Mouse (Mus musculus): ENCODE results near the gene Tnfrsf25. TPM values are rescaled to one million over a fixed set of nuclear protein-coding genes. Genes with fewer than 3 reads are reported as not detected.

The Tnfrsf25 gene
- polyA plus RNA-seq, 1 experiment from 2014 or later, result 1.2 TPM

Other genes starting within 250 kb of the Tnfrsf25 start
- 84.0 and 91.4 TPM in 2 replicates for gene Dnajc11, start 182.2 kb upstream of the Tnfrsf25 start, polyA plus RNA-seq (2016; fragmentation: Nextera tagmentation; extraction: Ambion mirVana)
- 32.2 and 36.2 TPM in 2 replicates for gene Thap3, start 126.9 kb upstream of the Tnfrsf25 start, polyA plus RNA-seq (2016; fragmentation: Nextera tagmentation; extraction: Ambion mirVana)
- 30.5 and 31.3 TPM in 2 replicates for gene Phf13, start 119.7 kb upstream of the Tnfrsf25 start, polyA plus RNA-seq (2016; fragmentation: Nextera tagmentation; extraction: Ambion mirVana)
- gene Klhl21, start 107.1 kb upstream of the Tnfrsf25 start, polyA plus RNA-seq (2016; fragmentation: Nextera tagmentation; extraction: Ambion mirVana), result 7.2 and 7.6 TPM in 2 replicates
- 17.8 and 20.4 TPM in 2 replicates for gene Zbtb48, start 88.3 kb upstream of the Tnfrsf25 start, polyA plus RNA-seq (2016; fragmentation: Nextera tagmentation; extraction: Ambion mirVana)
- gene Tas1r1, start 77.4 kb upstream of the Tnfrsf25 start, polyA plus RNA-seq (2016; fragmentation: Nextera tagmentation; extraction: Ambion mirVana), result 1.2 and 1.4 TPM in 2 replicates
- gene Nol9, start 76.6 kb upstream of the Tnfrsf25 start, polyA plus RNA-seq (2016; fragmentation: Nextera tagmentation; extraction: Ambion mirVana), result 33.5 and 34.8 TPM in 2 replicates
- 10.4 and 10.6 TPM in 2 replicates for gene Plekhg5, start 43.4 kb upstream of the Tnfrsf25 start, polyA plus RNA-seq (2016; fragmentation: Nextera tagmentation; extraction: Ambion mirVana)
- gene Espn, start 36.4 kb downstream of the Tnfrsf25 start, polyA plus RNA-seq (2016; fragmentation: Nextera tagmentation; extraction: Ambion mirVana), result 0.32 and 0.55 TPM in 2 replicates
- gene Hes2, start 42.9 kb downstream of the Tnfrsf25 start, polyA plus RNA-seq (2016; fragmentation: Nextera tagmentation; extraction: Ambion mirVana), result 0.24 and 1.7 TPM in 2 replicates
- 191 and 213 TPM in 2 replicates for gene Acot7, start 62.2 kb downstream of the Tnfrsf25 start, polyA plus RNA-seq (2016; fragmentation: Nextera tagmentation; extraction: Ambion mirVana)
- 13.9 and 15.5 TPM in 2 replicates for gene Gpr153, start 158.3 kb downstream of the Tnfrsf25 start, polyA plus RNA-seq (2016; fragmentation: Nextera tagmentation; extraction: Ambion mirVana)
- gene Hes3, start 175.7 kb downstream of the Tnfrsf25 start, polyA plus RNA-seq (2016; fragmentation: Nextera tagmentation; extraction: Ambion mirVana), result 0.58 and 1.1 TPM in 2 replicates
- 23.0 and 24.7 TPM in 2 replicates for gene Icmt, start 181.3 kb downstream of the Tnfrsf25 start, polyA plus RNA-seq (2016; fragmentation: Nextera tagmentation; extraction: Ambion mirVana)
- 5.8 and 7.3 TPM in 2 replicates for gene Rnf207, start 203.1 kb downstream of the Tnfrsf25 start, polyA plus RNA-seq (2016; fragmentation: Nextera tagmentation; extraction: Ambion mirVana)
- gene Rpl22, start 209.8 kb downstream of the Tnfrsf25 start, polyA plus RNA-seq (2016; fragmentation: Nextera tagmentation; extraction: Ambion mirVana), result 255 and 274 TPM in 2 replicates
- 6.1 and 7.8 TPM in 2 replicates for gene Chd5, start 222.7 kb downstream of the Tnfrsf25 start, polyA plus RNA-seq (2016; fragmentation: Nextera tagmentation; extraction: Ambion mirVana)

Measured in neural tube, embryonic 12.5 days (tissue).